Mouse (Mus musculus) olfactory bulb, adult 2 months (tissue): ENCODE data around the gene Naa25.

Source experiments
- CTCF ChIP-seq: fragments of 200-500 bp; IDR thresholded peaks from 2 replicates; pipeline ENCODE4 v1.5.1; 2012; ENCODE audit warnings: low read depth, mild to moderate bottlenecking, low read length, moderate library complexity; ENCODE audit not compliant: insufficient read depth
- POLR2A ChIP-seq: fragments of 200-500 bp; IDR thresholded peaks from 2 replicates; pipeline ENCODE4 v1.6.1; 2012; ENCODE audit warnings: mild to moderate bottlenecking, low read depth, low read length, moderate library complexity; ENCODE audit not compliant: insufficient read depth

DNA sequence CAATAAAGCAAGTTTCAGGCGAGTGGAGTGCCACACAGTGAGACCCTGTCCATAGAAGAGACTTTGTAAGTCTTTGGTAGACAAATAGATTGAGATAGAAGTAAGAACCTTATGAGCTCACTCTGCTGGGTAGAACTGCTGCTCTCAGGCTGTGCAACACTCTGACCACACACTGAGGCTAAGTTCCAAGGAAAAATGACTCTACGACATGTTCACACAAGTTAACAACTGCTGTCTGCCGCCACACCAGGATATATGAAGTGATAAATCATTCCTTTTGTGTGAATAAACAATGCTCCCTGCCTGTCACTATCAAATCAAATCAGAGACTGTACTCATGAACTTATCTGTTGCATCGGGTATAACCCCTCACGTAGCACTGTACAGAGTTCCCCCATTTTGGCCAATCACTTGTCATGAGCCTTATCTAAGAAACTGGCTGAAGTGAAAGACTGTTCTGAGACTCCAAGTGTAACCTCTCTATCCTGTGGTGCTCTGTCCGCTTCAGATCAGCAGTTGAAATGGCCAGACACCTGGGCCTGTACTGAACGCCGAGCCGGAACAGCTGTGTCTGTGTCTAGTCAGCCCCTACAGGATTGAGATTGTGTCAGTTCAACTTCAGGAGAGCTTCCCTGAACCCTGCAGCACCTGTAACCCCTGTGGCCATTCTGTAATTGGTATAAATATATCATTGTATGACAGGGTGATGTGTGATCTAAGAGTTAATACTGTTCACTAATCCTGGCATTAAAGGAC lies 58.0 kb downstream of the Naa25 start:
- TF ChIP-seq POLR2A: no peak
- TF ChIP-seq CTCF: no peak
